Mouse (Mus musculus) midbrain, embryonic 11.5 days (tissue): Measurements from ENCODE around the gene Spaca6. TPM values are rescaled to one million over a fixed set of nuclear protein-coding genes. Genes with fewer than 3 reads are reported as not detected.

Source experiments
- ATAC-seq: fragments of 200-750 bp; cut with Nextera tagmentation; 2 replicates; pipeline ENCODE4 v1.8.0; 2017; ENCODE audit warnings: moderate TSS enrichment, moderate library complexity; ENCODE audit not compliant: low FRiP score
- DNase-seq: peaks from one replicate; pipeline ENCODE4 v3.0.0; 2015; ENCODE audit warnings: low spot score; ENCODE audit errors: missing footprints
- H3K27ac ChIP-seq: fragments of 300-500 bp; sonication (generic); 2 replicates; pipeline ENCODE4 v1.5.1; 2014; ENCODE audit warnings: low read depth, low read length
- H3K27me3 ChIP-seq: fragments of 300-500 bp; sonication (generic); 2 replicates; pipeline ENCODE4 v1.6.1; 2014; ENCODE audit warnings: mild to moderate bottlenecking, low read length, moderate library complexity, mixed read lengths; ENCODE audit not compliant: control insufficient read depth, insufficient read depth
- H3K36me3 ChIP-seq: fragments of 300-500 bp; sonication (generic); 2 replicates; pipeline ENCODE4 v1.6.1; 2014; ENCODE audit warnings: mild to moderate bottlenecking, low read length, moderate library complexity, mixed read lengths; ENCODE audit not compliant: control insufficient read depth, insufficient read depth
- H3K4me1 ChIP-seq: fragments of 300-500 bp; sonication (generic); 2 replicates; pipeline ENCODE4 v1.6.1; 2014; ENCODE audit warnings: low read length; ENCODE audit not compliant: control insufficient read depth, insufficient read depth
- H3K4me2 ChIP-seq: fragments of 300-500 bp; sonication (generic); 2 replicates; pipeline ENCODE4 v1.6.1; 2014; ENCODE audit warnings: mild to moderate bottlenecking, moderate library complexity
- H3K4me3 ChIP-seq: fragments of 300-500 bp; sonication (generic); 2 replicates; pipeline ENCODE4 v1.5.1; 2014; ENCODE audit warnings: low read depth, low read length
- H3K9ac ChIP-seq: fragments of 300-500 bp; sonication (generic); 2 replicates; pipeline ENCODE4 v1.6.1; 2014; ENCODE audit warnings: low read length
- H3K9me3 ChIP-seq: fragments of 300-500 bp; sonication (generic); 2 replicates; pipeline ENCODE4 v1.6.1; 2016; ENCODE audit warnings: low read length; ENCODE audit not compliant: control insufficient read depth
- WGBS: fragments of 180-500 bp; shearing (Covaris S2); extraction: QIAGEN DNeasy Blood & Tissue Kit; methylation state at CpG from one replicate; pipeline ENCODE4 v1.1.7; 2014; 5-methylcytosine and 5-hydroxymethylcytosine counted together
- polyA plus RNA-seq: library from polyadenylated mRNA; unstranded; fragments of >200 nt; fragmentation: Nextera tagmentation; extraction: Ambion mirVana; gene quantifications from 2 replicates; pipeline ENCODE4 v1.2.1, GENCODE M21; 2014

Gene Spaca6
- polyA plus RNA-seq, 1 experiment from 2014 or later = 16.4 TPM

- WGBS = 0% methylated on average over 12 of the region's 15 CpGs
- Histone ChIP-seq H3K9me3 (no peaks in the 10 kb centered on the region), H3K27me3 (no peaks in the 10 kb centered on the region), H3K9ac (peak overlapping the region; percentile 92), H3K4me1 (peaks cover 24% of the 10 kb centered on the region), H3K36me3 (peaks cover 12% of the 10 kb centered on the region; the same call in 1 of the 2 replicates), H3K4me2 (peak overlapping the region; percentile 82), H3K4me3 (peak overlapping the region; percentile 89), H3K27ac (peak overlapping the region; percentile 99)
- peak; percentile 72 for ATAC-seq
- peak; percentile 98 for DNase-seq
Measured at GRCm38 (mm10) chr17:17828191-17828981, 1.4 kb downstream of the Spaca6 start.

- DNase-seq = peak; percentile 87
- Histone ChIP-seq H3K4me1 (peaks cover 24% of the 10 kb centered on the region), H3K27ac (peak overlapping the region; percentile 99)
Measured at GRCm38 (mm10) chr17:17829052-17829785, 2.3 kb downstream of the Spaca6 start.

DNA sequence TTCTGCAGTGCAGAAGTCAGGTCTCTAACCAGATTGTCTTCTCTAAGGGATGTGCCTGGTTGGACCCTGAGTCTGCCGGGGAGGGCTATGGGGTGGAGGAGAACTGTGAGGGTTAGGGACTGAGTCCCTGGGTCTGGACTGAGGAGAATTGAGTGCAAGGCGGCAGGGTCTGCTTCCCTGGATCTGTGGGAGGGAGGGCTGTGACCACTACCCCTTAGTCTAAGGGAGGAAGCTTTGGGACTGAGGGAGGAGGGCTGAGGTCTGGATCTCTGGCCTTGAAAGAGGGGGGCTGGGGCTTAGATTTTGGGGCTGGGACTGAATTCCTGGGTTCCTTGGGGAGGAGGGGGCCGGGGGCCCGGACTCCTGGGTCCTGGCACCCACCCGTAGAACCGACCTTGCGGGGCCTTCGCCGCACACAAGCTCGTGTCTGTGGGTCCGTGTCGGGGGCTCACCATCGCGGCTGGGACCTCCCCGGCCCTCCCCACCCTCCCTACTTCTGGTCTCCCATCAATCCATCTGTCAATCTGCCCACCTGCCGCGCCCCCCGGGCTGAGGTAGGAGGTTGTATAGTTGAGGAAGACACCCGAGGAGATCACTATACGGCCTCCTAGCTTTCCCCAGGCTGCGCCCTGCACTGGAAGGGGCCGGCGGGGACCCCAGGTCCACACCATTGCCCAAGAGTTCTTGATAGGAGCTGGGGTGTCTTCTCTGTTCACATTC is 3.0 kb downstream of the Spaca6 start:
- DNase-seq (peak; percentile 81), ATAC-seq (no peak)
- Histone ChIP-seq H3K4me2 (peak overlapping the region; percentile 82), H3K9ac (peak overlapping the region; percentile 92), H3K36me3 (peaks cover 12% of the 10 kb centered on the region; the same call in 1 of the 2 replicates), H3K9me3 (no peaks in the 10 kb centered on the region), H3K27me3 (no peaks in the 10 kb centered on the region), H3K27ac (peak overlapping the region; percentile 99; the same call in 1 of the 2 replicates), H3K4me3 (peak overlapping the region; percentile 89), H3K4me1 (peaks cover 30% of the 10 kb centered on the region)
- WGBS = 69% methylated on average over 23 of the region's 23 CpGs

More at GRCm38 (mm10) chr17:17829052-17829785, 2.3 kb downstream of the Spaca6 start:
- Histone ChIP-seq H3K9ac (peak overlapping the region; percentile 92), H3K4me3 (peak overlapping the region; percentile 89), H3K36me3 (peaks cover 12% of the 10 kb centered on the region; the same call in 1 of the 2 replicates), H3K27me3 (no peaks in the 10 kb centered on the region), H3K4me2 (peak overlapping the region; percentile 82), H3K9me3 (no peaks in the 10 kb centered on the region)
- no peak for ATAC-seq
- WGBS = 4% methylated on average over 6 of the region's 6 CpGs

DNA sequence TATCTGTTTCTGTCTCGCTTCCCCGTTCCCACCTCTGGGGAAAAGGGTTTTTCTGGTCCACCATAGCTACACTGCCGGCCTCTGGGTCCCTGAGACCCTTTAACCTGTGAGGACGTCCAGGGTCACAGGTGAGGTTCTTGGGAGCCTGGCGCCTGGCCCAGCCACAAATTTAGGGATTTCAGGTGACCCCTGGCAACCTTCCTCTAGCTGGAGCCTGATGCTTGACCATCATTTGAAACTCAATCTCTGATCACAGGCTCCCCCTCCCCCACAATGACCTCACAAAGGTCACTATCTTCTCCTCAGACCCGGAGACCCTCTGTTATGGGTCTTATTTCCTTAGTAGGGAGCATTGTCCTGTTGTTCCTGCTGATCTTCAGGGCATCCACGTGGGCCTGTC is 3.8 kb downstream of the Spaca6 start:
- H3K4me1 ChIP-seq = peaks cover 27% of the 10 kb centered on the region
- peaks cover 12% of the 10 kb centered on the region; the same call in 1 of the 2 replicates for H3K36me3 ChIP-seq
- 74% methylated on average over 7 of the region's 7 CpGs for WGBS
- no peak for ATAC-seq
- H3K27ac ChIP-seq = no peak overlapping the region
- no peaks in the 10 kb centered on the region for H3K9me3 ChIP-seq
- DNase-seq = peak; percentile 70
- no peaks in the 10 kb centered on the region for H3K27me3 ChIP-seq
- H3K4me3 ChIP-seq = no peak overlapping the region
- H3K4me2 ChIP-seq = no peak overlapping the region; the same call in 1 of the 2 replicates
- no peak overlapping the region for H3K9ac ChIP-seq

DNA sequence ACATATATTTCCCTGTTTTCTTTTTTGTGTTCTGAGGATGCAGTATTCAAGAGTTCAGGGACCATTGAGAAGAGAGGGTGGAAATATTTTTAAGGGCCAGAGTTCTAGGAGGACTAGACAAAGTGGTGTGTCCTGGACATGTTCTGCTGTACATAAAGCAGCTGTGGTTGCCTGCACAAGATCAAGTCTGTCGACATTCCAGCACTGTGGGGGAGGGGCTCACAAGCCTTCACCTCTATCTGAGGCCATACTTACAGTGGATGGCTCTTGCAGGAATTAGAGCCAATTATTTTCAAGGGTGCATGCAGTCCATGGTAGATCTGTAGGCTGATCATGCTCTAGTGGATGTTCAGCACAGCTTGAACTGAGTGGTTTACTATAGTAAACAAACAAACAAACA is 7.9 kb downstream of the Spaca6 start:
- H3K4me3 ChIP-seq = no peak overlapping the region
- 21% methylated on average over 1 of the region's 1 CpGs for WGBS
- H3K27me3 ChIP-seq = no peaks in the 10 kb centered on the region
- peaks cover 12% of the 10 kb centered on the region; the same call in 1 of the 2 replicates for H3K36me3 ChIP-seq
- no peak overlapping the region for H3K27ac ChIP-seq
- H3K4me1 ChIP-seq = peaks cover 27% of the 10 kb centered on the region
- ATAC-seq (no peak), DNase-seq (no peak)
- no peaks in the 10 kb centered on the region for H3K9me3 ChIP-seq
- no peak overlapping the region for H3K9ac ChIP-seq
- H3K4me2 ChIP-seq = no peak overlapping the region

- Histone ChIP-seq H3K4me1 (peaks cover 21% of the 10 kb centered on the region), H3K9ac (no peak overlapping the region), H3K27ac (no peak overlapping the region), H3K4me2 (no peak overlapping the region), H3K4me3 (no peak overlapping the region), H3K36me3 (peaks cover 13% of the 10 kb centered on the region; the same call in 1 of the 2 replicates), H3K9me3 (no peaks in the 10 kb centered on the region), H3K27me3 (no peaks in the 10 kb centered on the region)
- ATAC-seq (no peak), DNase-seq (no peak)
- WGBS = 77% methylated on average over 5 of the region's 5 CpGs
Measured at GRCm38 (mm10) chr17:17836101-17836500, 9.1 kb downstream of the Spaca6 start.

GRCm38 (mm10) chr17:17837426-17837825 is 10.5 kb downstream of the Spaca6 start:
- no peaks in the 10 kb centered on the region for H3K27me3 ChIP-seq
- peaks cover 14% of the 10 kb centered on the region for H3K4me1 ChIP-seq
- H3K27ac ChIP-seq = peak overlapping the region; percentile 32
- no peaks in the 10 kb centered on the region for H3K9me3 ChIP-seq
- peak overlapping the region; percentile 48; the same call in 1 of the 2 replicates for H3K9ac ChIP-seq
- peaks cover 3% of the 10 kb centered on the region; the same call in 1 of the 2 replicates for H3K36me3 ChIP-seq
- peak overlapping the region; percentile 37 for H3K4me3 ChIP-seq
- 7% methylated on average over 13 of the region's 13 CpGs for WGBS
- no peak for ATAC-seq
- peak overlapping the region; percentile 60 for H3K4me2 ChIP-seq
- peak; percentile 93 for DNase-seq

- Histone ChIP-seq H3K4me1 (peaks cover 14% of the 10 kb centered on the region), H3K4me3 (peak overlapping the region; percentile 37), H3K4me2 (peak overlapping the region; percentile 60), H3K27ac (peak overlapping the region; percentile 32), H3K36me3 (peaks cover 3% of the 10 kb centered on the region; the same call in 1 of the 2 replicates), H3K27me3 (no peaks in the 10 kb centered on the region), H3K9ac (peak overlapping the region; percentile 58), H3K9me3 (no peaks in the 10 kb centered on the region)
- peak; percentile 97 for DNase-seq
- ATAC-seq = peak; percentile 98
- WGBS = under 1% methylated on average over 43 of the region's 43 CpGs
Measured at GRCm38 (mm10) chr17:17837919-17838701, 11.2 kb downstream of the Spaca6 start.
